Mouse (Mus musculus) gastrocnemius, postnatal 10 days (tissue): ENCODE measurements around the gene Gm7168. TPM values are rescaled to one million over a fixed set of nuclear protein-coding genes. Genes with fewer than 3 reads are reported as not detected.
"Not testable (repeated sequence)": the region's sequence is repeated elsewhere in the genome, so short reads cannot be mapped to it uniquely, and the experiment has no call there.

ENCODE experiments used
- DNase-seq: peaks from one replicate; pipeline ENCODE4 v3.0.0; 2021; ENCODE audit warnings: mixed read lengths
- total RNA-seq, 2 experiments: library from RNA; stranded (reverse); gene quantifications; 2 replicates each; pipeline ENCODE4 v1.2.3; 2021

The Gm7168 gene
- total RNA-seq, 2 experiments from 2014 or later: not detected

GRCm38 (mm10) chr17:13993425-13993824 is 45.3 kb downstream of the Gm7168 start:
- DNase-seq: not testable (repeated sequence)

Other genes with a start within 250 kb of the Gm7168 start
- 10 to 100 TPM; 79.9 to 99.8 TPM for gene Afdn, start 187.8 kb upstream of the Gm7168 start, total RNA-seq
- gene Tcte2, start 186.5 kb upstream of the Gm7168 start, total RNA-seq: 1 to 10 TPM; 1.6 to 2.3 TPM
- gene Gm7356, start 55.3 kb downstream of the Gm7168 start, total RNA-seq: not detected
- not detected for gene Gm7358, start 111.2 kb downstream of the Gm7168 start, total RNA-seq